Mouse (Mus musculus) small intestine, adult 2 months (tissue): ENCODE data around the gene Tat.

Experiments
- CTCF ChIP-seq: fragments of 200-500 bp; IDR thresholded peaks from 2 replicates; pipeline ENCODE4 v1.5.1; 2012; ENCODE audit warnings: low read depth, mild to moderate bottlenecking, control low read depth, inconsistent platforms, low read length, moderate library complexity, mixed read lengths; ENCODE audit not compliant: insufficient replicate concordance, insufficient read length; ENCODE audit errors: extremely low read depth
- POLR2A ChIP-seq: fragments of 200-500 bp; IDR thresholded peaks from 2 replicates; pipeline ENCODE4 v1.6.1; 2012; ENCODE audit warnings: low read depth, mild to moderate bottlenecking, control low read depth, inconsistent platforms, low read length, moderate library complexity

- TF ChIP-seq CTCF (no peak), POLR2A (no peak)
Measured at GRCm38 (mm10) chr8:109992166-109992565, 1.9 kb downstream of the Tat start.
